Mouse (Mus musculus): ENCODE data around the gene Pdik1l. TPM values are rescaled to one million over a fixed set of nuclear protein-coding genes. Genes with fewer than 3 reads are reported as not detected.

Gene Pdik1l
- total RNA-seq, 1 experiment = 13.2 TPM

GRCm38 (mm10) chr4:134319074-134319473, 31.4 kb upstream of the Pdik1l start:
- Histone ChIP-seq H3K36me3 (ENCODE audit: control insufficient read depth, insufficient read depth, low read length, poor library complexity, severe bottlenecking) (0 out of 2 replicates have a peak, but pooled peaks cover 2% of the 10 kb centered on the region), H3K9ac (ENCODE audit: insufficient read depth, low read depth, low read length, poor library complexity, severe bottlenecking) (no peak overlapping the region), H3K4me1 (ENCODE audit: control insufficient read depth in 2 of 2, insufficient read depth in 2 of 2, low read length in 2 of 2, poor library complexity in 1 of 2) (peaks cover 3 to 21% of the 10 kb centered on the region in 2 experiments), H3K4me3 (ENCODE audit: insufficient read depth in 1 of 2, low read depth in 1 of 2, low read length in 2 of 2, poor library complexity in 1 of 2, severe bottlenecking in 1 of 2) (no peak overlapping the region), H3K27ac (ENCODE audit: insufficient read depth, low read depth, low read length, poor library complexity, severe bottlenecking) (no peak overlapping the region), H3K9me3 (ENCODE audit: control insufficient read depth, insufficient read depth, low read depth, low read length) (no peaks in the 10 kb centered on the region)
- TF ChIP-seq CHD2 (IDR thresholded peaks at IDR 0.05; ENCODE audit: low read depth, low read length) (no peak), HCFC1 (IDR thresholded peaks at IDR 0.05; ENCODE audit: borderline replicate concordance, insufficient read depth, low read length) (no peak), MAFK (IDR thresholded peaks at IDR 0.05; ENCODE audit: insufficient read depth, low read depth, low read length) (no peak), ZC3H11A (IDR thresholded peaks at IDR 0.05; ENCODE audit: borderline replicate concordance, low read depth, low read length) (no peak), ZNF384 (IDR thresholded peaks at IDR 0.05; ENCODE audit: low read depth, low read length) (no peak)
- no peak for DNase-seq (ENCODE audit: low read depth, low spot score)
- in situ Hi-C loops (cut with MboI; ENCODE audit: low sequenced_read_pairs in 2 of 2, unreplicated experiment in 2 of 2) = no loop called here

DNA sequence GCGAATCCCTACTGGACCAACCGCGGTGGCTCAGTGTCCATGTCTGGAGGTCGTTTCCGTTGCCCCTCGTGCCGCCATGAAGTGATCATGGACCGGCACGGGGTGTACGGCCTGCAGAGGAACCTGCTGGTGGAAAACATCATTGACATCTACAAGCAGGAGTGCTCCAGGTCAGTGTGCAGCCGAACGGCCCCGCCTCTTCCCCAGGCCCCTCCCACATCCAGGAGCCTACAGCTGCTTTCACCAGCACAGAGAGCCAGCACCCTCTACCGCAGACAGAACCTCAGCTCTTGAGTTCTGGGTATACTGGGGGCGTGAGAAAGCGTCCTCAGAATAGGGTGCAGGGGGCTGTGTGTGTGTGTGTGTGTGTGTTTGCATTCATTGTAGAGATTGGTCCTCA, 28.7 kb upstream of the Pdik1l start:
- Histone ChIP-seq H3K9ac (ENCODE audit: insufficient read depth, low read depth, low read length, poor library complexity, severe bottlenecking) (peak overlapping the region; percentile 9; the same call in 1 of the 2 replicates), H3K9me3 (ENCODE audit: control insufficient read depth, insufficient read depth, low read depth, low read length) (no peaks in the 10 kb centered on the region), H3K4me3 (ENCODE audit: insufficient read depth in 1 of 2, low read depth in 1 of 2, low read length in 2 of 2, poor library complexity in 1 of 2, severe bottlenecking in 1 of 2) (peak overlapping the region in 1 of 2 experiments; percentile 40; a peak in 2 of 4 replicates), H3K4me1 (ENCODE audit: control insufficient read depth in 2 of 2, insufficient read depth in 2 of 2, low read length in 2 of 2, poor library complexity in 1 of 2) (peaks cover 3 to 23% of the 10 kb centered on the region in 2 experiments), H3K27ac (ENCODE audit: insufficient read depth, low read depth, low read length, poor library complexity, severe bottlenecking) (no peak overlapping the region), H3K36me3 (ENCODE audit: control insufficient read depth, insufficient read depth, low read length, poor library complexity, severe bottlenecking) (no peaks in the 10 kb centered on the region)
- no peak for DNase-seq (ENCODE audit: low read depth, low spot score)
- TF ChIP-seq CHD2 (IDR thresholded peaks at IDR 0.05; ENCODE audit: low read depth, low read length) = no peak
- TF ChIP-seq MAFK (IDR thresholded peaks at IDR 0.05; ENCODE audit: insufficient read depth, low read depth, low read length) = no peak
- TF ChIP-seq HCFC1 (IDR thresholded peaks at IDR 0.05; ENCODE audit: borderline replicate concordance, insufficient read depth, low read length) = no peak
- no peak for TF ChIP-seq ZNF384 (IDR thresholded peaks at IDR 0.05; ENCODE audit: low read depth, low read length)
- TF ChIP-seq ZC3H11A (IDR thresholded peaks at IDR 0.05; ENCODE audit: borderline replicate concordance, low read depth, low read length) = no peak
- in situ Hi-C loops (cut with MboI; ENCODE audit: low sequenced_read_pairs in 2 of 2, unreplicated experiment in 2 of 2) = no loop called here

GRCm38 (mm10) chr4:134315470-134315869, 27.8 kb upstream of the Pdik1l start:
- H3K4me1 ChIP-seq (ENCODE audit: control insufficient read depth in 2 of 2, insufficient read depth in 2 of 2, low read length in 2 of 2, poor library complexity in 1 of 2) = peaks cover 4 to 23% of the 10 kb centered on the region in 2 experiments
- no peak overlapping the region for H3K27ac ChIP-seq (ENCODE audit: insufficient read depth, low read depth, low read length, poor library complexity, severe bottlenecking)
- peak overlapping the region in 1 of 2 experiments; percentile 54; a peak in 3 of 4 replicates for H3K4me3 ChIP-seq (ENCODE audit: insufficient read depth in 1 of 2, low read depth in 1 of 2, low read length in 2 of 2, poor library complexity in 1 of 2, severe bottlenecking in 1 of 2)
- in situ Hi-C loops (cut with MboI; ENCODE audit: low sequenced_read_pairs in 2 of 2, unreplicated experiment in 2 of 2) = no loop called here
- H3K9ac ChIP-seq (ENCODE audit: insufficient read depth, low read depth, low read length, poor library complexity, severe bottlenecking) = peak overlapping the region; percentile 62; the same call in 1 of the 2 replicates
- H3K36me3 ChIP-seq (ENCODE audit: control insufficient read depth, insufficient read depth, low read length, poor library complexity, severe bottlenecking) = no peaks in the 10 kb centered on the region
- no peak for TF ChIP-seq ZNF384 (IDR thresholded peaks at IDR 0.05; ENCODE audit: low read depth, low read length)
- no peak for TF ChIP-seq MAFK (IDR thresholded peaks at IDR 0.05; ENCODE audit: insufficient read depth, low read depth, low read length)
- no peak for TF ChIP-seq HCFC1 (IDR thresholded peaks at IDR 0.05; ENCODE audit: borderline replicate concordance, insufficient read depth, low read length)
- no peak for TF ChIP-seq CHD2 (IDR thresholded peaks at IDR 0.05; ENCODE audit: low read depth, low read length)
- no peak for TF ChIP-seq ZC3H11A (IDR thresholded peaks at IDR 0.05; ENCODE audit: borderline replicate concordance, low read depth, low read length)
- no peaks in the 10 kb centered on the region for H3K9me3 ChIP-seq (ENCODE audit: control insufficient read depth, insufficient read depth, low read depth, low read length)
- no peak for DNase-seq (ENCODE audit: low read depth, low spot score)

GRCm38 (mm10) chr4:134314876-134315275, 27.2 kb upstream of the Pdik1l start, which contains the start of gene Trim63:
Trim63 (plus strand) TSS chr4:134315120.
- peaks cover 5 to 23% of the 10 kb centered on the region in 2 experiments for H3K4me1 ChIP-seq (ENCODE audit: control insufficient read depth in 2 of 2, insufficient read depth in 2 of 2, low read length in 2 of 2, poor library complexity in 1 of 2)
- peak within 1 kb of the TSS; percentile 71 for H3K27ac ChIP-seq (ENCODE audit: insufficient read depth, low read depth, low read length, poor library complexity, severe bottlenecking)
- H3K9ac ChIP-seq (ENCODE audit: insufficient read depth, low read depth, low read length, poor library complexity, severe bottlenecking) = peak within 1 kb of the TSS; percentile 62; the same call in 1 of the 2 replicates
- no peak for DNase-seq (ENCODE audit: low read depth, low spot score)
- H3K9me3 ChIP-seq (ENCODE audit: control insufficient read depth, insufficient read depth, low read depth, low read length) = no peaks in the 10 kb centered on the region
- peak within 1 kb of the TSS; percentile 7 to 54; a peak in 3 of 4 replicates for H3K4me3 ChIP-seq (ENCODE audit: insufficient read depth in 1 of 2, low read depth in 1 of 2, low read length in 2 of 2, poor library complexity in 1 of 2, severe bottlenecking in 1 of 2)
- no peaks in the 10 kb centered on the region for H3K36me3 ChIP-seq (ENCODE audit: control insufficient read depth, insufficient read depth, low read length, poor library complexity, severe bottlenecking)
- in situ Hi-C loops (cut with MboI; ENCODE audit: low sequenced_read_pairs in 2 of 2, unreplicated experiment in 2 of 2) = no loop called here
- no peak for TF ChIP-seq ZC3H11A (IDR thresholded peaks at IDR 0.05; ENCODE audit: borderline replicate concordance, low read depth, low read length)
- TF ChIP-seq ZNF384 (IDR thresholded peaks at IDR 0.05; ENCODE audit: low read depth, low read length) = no peak
- TF ChIP-seq MAFK (IDR thresholded peaks at IDR 0.05; ENCODE audit: insufficient read depth, low read depth, low read length) = no peak
- TF ChIP-seq HCFC1 (IDR thresholded peaks at IDR 0.05; ENCODE audit: borderline replicate concordance, insufficient read depth, low read length) = no peak
- no peak for TF ChIP-seq CHD2 (IDR thresholded peaks at IDR 0.05; ENCODE audit: low read depth, low read length)
